Mouse (Mus musculus): ENCODE results near the gene Uba6.
A peak's percentile ranks its signal among the peaks of the same experiment; 100 is the strongest.

Uba6 gene

DNA sequence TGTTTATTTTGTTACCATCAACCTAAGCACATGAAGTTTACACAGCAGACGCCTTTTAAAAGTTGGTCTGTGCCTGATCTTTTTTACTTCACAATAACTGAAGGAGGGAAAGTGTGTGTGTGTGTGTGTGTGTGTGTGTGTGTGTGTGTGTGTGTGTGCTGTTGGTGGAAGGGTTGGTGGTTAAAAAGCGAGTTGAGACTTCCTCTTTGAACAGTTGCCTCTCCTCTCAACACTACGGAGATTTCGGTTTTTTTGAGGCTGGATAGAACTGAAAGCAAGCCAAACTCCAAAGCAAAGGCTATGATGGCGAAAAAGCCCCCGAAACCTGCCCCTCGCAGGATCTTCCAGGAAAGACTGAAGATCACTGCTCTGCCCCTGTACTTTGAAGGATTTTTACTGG, 101.1 kb downstream of the Uba6 start, which contains the start of gene Stap1:
Gene Stap1, plus strand, starts transcription at position 209 of the 400 bp plus-strand sequence.
- DNase-seq: no peak

DNA sequence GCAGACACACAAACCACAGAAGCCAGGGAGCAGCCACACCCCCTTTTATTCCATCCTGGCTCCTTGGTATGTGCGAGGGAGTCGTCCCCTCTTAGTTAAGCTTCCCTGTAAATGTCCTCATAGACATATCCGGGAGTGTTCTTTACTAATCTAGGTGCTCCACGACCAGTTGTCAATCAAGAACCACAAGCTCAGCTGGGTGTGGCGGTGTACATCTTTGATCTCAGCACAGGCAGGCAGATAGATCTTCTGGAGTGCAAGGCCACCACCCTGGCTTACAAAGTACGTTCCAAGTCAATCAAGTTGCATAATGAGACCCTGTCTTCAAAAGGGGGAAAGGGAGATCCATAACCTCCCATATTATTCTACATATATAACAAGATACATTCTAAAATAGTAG, 103.5 kb downstream of the Uba6 start:
- no peak for DNase-seq

DNA sequence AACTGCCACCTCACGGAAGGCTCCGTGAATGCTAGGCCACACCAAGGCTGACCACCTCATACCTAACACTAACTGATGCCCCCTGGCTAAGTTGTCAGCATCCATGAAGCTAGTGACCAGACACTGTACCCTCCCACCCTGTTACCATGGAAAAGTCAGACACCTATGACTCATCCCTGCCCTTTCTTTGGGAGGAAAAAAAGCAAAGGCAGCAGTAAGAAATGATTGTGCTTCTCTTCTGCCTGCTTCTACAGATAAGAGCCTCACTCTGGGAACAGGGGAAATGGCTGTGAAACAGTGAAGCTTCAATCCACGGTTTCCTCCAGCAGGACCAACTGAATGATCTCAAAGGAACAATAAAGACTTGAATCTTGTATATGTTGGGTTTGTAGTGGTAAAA, 104.2 kb downstream of the Uba6 start:
- DNase-seq: no peak

DNA sequence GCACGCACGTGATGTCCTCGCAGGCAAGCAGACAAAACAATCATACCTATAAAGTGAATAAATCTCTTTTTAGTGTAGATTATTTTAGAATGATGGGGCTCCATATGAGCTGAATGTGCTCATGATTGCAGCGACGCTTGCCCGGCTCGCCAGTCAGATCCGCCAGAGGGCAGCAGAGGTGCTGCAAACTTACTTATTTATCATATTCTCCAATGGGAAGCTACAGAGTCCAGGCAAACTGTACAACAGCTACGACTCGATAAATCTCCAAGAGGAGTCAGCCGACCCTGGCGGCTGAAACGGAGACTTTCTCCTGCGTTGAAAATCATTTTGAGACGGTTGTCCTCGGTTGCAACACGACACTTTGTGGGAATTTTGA, 106.1 kb downstream of the Uba6 start:
- peak; percentile 82 for DNase-seq

DNA sequence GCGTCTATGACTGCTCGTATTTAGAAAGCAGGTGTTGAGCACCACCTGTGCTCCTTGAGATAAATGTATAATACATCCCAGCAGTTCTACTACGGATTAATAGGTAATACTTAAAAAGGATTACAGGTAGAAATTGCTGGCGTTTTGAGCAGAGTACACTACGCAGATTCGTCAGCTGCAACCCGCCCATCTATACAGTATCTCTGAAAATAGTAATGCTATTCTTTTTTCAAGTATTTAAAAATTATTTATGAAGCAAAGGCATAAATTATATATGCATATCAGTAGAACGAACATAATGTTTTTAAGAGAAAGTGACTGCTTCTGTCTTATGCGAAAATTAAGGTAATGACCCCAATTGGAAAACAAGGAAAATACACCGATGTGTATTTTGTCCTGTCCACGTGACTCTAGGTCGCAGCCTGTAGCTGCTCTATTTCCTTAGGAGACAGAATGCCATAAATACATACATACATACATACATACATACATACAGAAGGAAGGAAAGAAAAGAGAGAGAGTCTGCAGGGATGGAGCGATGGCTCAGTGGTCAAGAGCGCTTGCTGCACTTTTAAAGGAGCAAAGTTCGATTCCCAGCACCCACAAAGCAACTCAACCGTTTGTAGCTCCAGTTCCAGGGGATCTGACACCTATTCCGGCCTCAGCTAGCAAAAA, 106.6 kb downstream of the Uba6 start:
- peak; percentile 18 for DNase-seq

DNA sequence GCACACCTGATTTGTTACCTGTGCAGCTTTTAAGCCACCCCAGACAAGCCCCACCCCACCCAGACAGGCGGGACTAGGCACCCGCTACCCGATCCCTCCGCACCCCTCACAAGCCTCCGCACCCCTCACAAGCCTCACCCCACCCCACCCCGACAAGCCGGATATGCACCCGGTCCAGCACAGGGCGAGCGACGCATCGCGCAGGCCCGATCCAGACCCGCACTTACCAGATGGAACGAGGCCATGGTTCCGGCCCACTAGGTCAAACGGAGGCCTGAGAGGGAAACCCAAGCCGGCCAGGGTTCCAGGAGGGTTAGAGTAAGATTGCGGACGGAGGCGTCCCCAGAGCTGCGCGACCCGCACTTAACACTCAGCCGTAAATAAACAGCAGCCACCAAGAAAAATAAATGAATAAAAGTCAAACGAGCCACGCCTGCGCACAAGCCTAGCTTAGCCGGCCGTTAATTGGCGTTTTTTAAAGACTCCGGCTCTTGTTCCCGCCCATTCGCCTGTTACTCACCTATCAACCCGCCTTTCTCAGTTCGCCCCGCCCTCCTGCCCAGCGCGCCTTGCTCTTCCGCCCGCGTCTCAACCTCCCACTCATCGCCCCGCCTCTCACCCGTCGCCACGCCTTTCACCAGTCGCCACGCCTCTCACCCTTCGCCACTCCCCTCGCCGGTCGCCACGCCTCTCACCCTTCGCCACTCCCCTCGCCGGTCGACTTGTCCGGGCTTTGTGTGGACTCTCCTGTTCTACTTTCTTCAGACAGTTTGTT, 107.3 kb downstream of the Uba6 start, which contains the start of gene Cenpc1:
Gene Cenpc1, minus strand, starts transcription at position 483 of the 775 bp plus-strand sequence.
- peak; percentile 94 for DNase-seq

DNA sequence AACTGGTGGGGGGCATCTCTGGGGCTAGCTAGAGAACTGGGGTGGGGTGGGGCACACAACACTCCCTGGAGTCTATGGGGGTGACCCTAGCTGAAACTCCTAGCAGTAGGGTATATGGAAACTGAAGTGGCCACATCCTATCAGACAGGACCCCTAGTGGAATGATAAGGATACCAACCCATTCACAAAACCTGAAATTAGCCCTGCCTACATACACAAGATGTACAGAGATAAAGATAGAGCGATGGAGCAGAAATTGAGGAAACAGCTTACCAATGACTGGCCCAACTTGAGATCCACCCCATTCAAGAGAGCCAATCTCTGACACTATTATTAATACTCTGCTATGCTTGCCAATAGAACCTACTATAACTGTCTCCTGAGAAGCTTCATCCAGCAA, 109.1 kb downstream of the Uba6 start:
- no peak for DNase-seq
